Mouse (Mus musculus) heart, postnatal 0 days (tissue): Measurements from ENCODE around the gene Nuak2.

Source experiments
- CTCF ChIP-seq: IDR thresholded peaks from 2 replicates; pipeline ENCODE4 v1.5.1; 2016; ENCODE audit warnings: antibody characterized with exemption, control low read depth, low read depth
- EP300 ChIP-seq: IDR thresholded peaks from 2 replicates; pipeline ENCODE4 v1.6.1; 2016; ENCODE audit warnings: antibody characterized with exemption, low read depth

- TF ChIP-seq CTCF: no peak
- TF ChIP-seq EP300: no peak
Observed at GRCm38 (mm10) chr1:132267959-132268358, 48.0 kb upstream of the Nuak2 start.
